Mouse (Mus musculus): Measurements from ENCODE around the gene Rbm33. TPM values are rescaled to one million over a fixed set of nuclear protein-coding genes. Genes with fewer than 3 reads are reported as not detected.

Gene Rbm33
- polyA plus RNA-seq, 1 experiment = 33.3 TPM

DNA sequence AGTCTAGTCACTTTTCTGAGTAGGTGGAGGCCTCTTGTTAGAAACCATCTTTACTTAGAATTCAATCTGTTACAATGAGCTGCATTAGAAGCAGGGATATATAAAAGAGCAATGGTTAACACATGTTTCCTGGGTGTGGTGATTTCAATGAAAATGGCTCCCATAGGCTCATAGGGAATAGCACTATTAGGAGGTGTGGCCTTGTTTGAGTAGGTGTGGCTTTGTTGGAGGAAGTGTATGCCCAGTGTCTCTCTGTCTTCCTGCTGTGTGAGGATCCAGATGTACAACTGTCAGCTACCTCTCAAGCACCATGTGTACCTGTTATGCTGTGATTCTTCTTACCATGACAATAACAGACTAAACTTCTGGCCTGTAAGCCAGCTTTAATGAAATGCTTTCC is 12.4 kb upstream of the Rbm33 start:
- TF ChIP-seq POLR2A (IDR thresholded peaks at IDR 0.05; ENCODE audit: low read depth, low read length) = no peak
- TF ChIP-seq CTCF (IDR thresholded peaks at IDR 0.05; ENCODE audit: extremely low read depth, insufficient read depth, insufficient read length, insufficient replicate concordance) = no peak
- no peaks in the 10 kb centered on the region for H3K36me3 ChIP-seq (ENCODE audit: control insufficient read depth, insufficient read depth, low read length)
- no peak overlapping the region for H3K27ac ChIP-seq (ENCODE audit: insufficient read depth, low read length)
- DNase-seq (ENCODE audit: low read depth in 1 of 2, low spot score in 2 of 2) = no peak
- H3K27me3 ChIP-seq (ENCODE audit: control insufficient read depth, insufficient read depth, low read length) = no peaks in the 10 kb centered on the region
- H3K4me3 ChIP-seq (ENCODE audit: extremely low read depth, insufficient read depth, insufficient read length) = no peak overlapping the region
- H3K4me1 ChIP-seq (ENCODE audit: control insufficient read depth, insufficient read depth, insufficient read length) = no peaks in the 10 kb centered on the region

DNA sequence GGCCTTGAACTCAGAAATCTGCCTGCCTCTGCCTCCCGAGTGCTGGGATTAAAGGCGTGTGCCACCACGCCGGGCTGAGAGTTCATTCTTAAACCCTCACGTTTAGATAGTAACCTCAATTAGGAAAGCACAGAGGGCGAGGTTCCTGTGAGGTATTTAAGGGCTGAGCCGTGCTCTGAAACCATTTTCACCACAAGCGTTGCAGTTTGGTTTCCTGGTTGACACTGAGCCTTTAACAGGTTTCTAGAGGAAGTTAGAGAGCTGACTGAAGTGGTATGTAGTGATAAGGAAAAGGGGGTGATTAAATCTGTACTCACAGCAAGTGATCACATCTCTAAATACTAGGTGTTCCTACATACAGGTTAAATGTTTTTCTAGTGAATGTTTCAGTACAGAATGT is 1.4 kb upstream of the Rbm33 start:
- Histone ChIP-seq H3K36me3 (ENCODE audit: control insufficient read depth, insufficient read depth, low read length) (no peaks in the 10 kb centered on the region), H3K27me3 (ENCODE audit: control insufficient read depth, insufficient read depth, low read length) (no peaks in the 10 kb centered on the region), H3K27ac (ENCODE audit: insufficient read depth, low read length) (peak overlapping the region; percentile 82), H3K4me1 (ENCODE audit: control insufficient read depth, insufficient read depth, insufficient read length) (peaks cover 8% of the 10 kb centered on the region), H3K4me3 (ENCODE audit: extremely low read depth, insufficient read depth, insufficient read length) (no peak overlapping the region; the same call in 1 of the 2 replicates)
- TF ChIP-seq POLR2A (IDR thresholded peaks at IDR 0.05; ENCODE audit: low read depth, low read length) (no peak), CTCF (IDR thresholded peaks at IDR 0.05; ENCODE audit: extremely low read depth, insufficient read depth, insufficient read length, insufficient replicate concordance) (no peak)
- peak; percentile 39 to 77 for DNase-seq (ENCODE audit: low read depth in 1 of 2, low spot score in 2 of 2)
- WGBS = 3% methylated on average over 8 of the region's 8 CpGs

DNA sequence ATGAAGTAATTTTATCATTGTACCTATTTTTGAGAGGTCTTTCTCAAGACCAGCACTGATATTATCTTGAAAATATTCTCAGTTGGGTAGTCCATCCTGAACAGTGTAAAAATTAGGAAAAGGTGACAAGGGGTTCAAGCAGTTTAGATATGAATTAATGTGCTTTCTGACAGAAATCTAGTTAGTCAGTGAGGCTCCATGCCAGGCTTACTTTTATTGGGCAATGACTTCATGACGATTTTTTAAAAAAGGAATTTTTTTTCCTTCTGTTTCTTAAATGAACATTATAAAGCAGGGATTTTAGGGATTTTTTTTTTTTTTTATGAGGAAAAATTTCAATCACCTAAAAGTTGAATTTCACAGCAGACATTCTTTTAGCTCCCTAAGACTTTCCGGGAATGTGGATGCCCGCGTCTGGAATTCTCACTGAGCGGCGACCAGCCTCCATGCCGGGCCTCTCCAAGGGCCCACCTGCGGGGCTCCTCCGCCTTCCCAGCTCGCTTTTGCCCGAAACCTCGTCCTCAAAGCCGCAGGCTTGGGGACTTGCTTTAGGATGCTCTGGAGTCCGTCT is 685 bp upstream of the Rbm33 start:
- peak overlapping the region; percentile 98 for H3K27ac ChIP-seq (ENCODE audit: insufficient read depth, low read length)
- TF ChIP-seq POLR2A (IDR thresholded peaks at IDR 0.05; ENCODE audit: low read depth, low read length) = no peak
- no peak for TF ChIP-seq CTCF (IDR thresholded peaks at IDR 0.05; ENCODE audit: extremely low read depth, insufficient read depth, insufficient read length, insufficient replicate concordance)
- H3K4me1 ChIP-seq (ENCODE audit: control insufficient read depth, insufficient read depth, insufficient read length) = peaks cover 9% of the 10 kb centered on the region
- H3K36me3 ChIP-seq (ENCODE audit: control insufficient read depth, insufficient read depth, low read length) = no peaks in the 10 kb centered on the region
- no peak for DNase-seq (ENCODE audit: low read depth in 1 of 2, low spot score in 2 of 2)
- no peaks in the 10 kb centered on the region for H3K27me3 ChIP-seq (ENCODE audit: control insufficient read depth, insufficient read depth, low read length)
- under 1% methylated on average over 14 of the region's 14 CpGs for WGBS
- H3K4me3 ChIP-seq (ENCODE audit: extremely low read depth, insufficient read depth, insufficient read length) = peak overlapping the region; percentile 73

DNA sequence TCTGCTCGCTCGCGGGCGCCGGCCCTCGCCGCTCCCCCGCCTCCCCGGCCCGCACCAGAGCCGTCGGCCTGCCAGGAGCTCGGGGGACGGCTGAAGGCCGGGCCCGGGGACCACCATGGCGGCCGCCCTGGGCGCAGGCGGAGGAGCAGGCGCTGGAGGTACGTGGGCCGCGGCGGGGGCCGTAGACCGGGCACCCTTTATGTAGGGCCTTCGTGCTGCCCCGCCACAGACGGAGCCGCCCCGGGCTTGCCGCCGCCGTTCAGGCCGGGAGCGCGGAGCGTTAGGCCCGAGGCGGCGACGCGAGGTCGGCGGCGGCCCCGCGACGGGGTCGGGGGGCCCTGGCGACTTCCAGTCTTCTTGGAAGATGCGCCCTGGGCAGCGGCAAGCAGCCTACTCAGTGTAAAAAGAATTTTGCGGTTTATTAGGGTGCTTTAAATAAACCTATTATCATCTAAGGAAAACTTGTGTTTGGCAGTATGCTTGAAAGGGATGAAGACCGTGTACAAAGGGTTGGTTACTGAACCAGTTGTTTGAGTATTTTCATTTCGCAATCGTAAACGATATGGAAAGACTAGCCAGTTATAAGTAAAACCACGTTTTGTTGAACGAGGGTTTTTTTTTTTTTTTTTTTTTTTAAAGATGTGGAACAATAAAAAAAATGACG is 464 bp downstream of the Rbm33 start:
- peaks cover 9% of the 10 kb centered on the region for H3K4me1 ChIP-seq (ENCODE audit: control insufficient read depth, insufficient read depth, insufficient read length)
- DNase-seq (ENCODE audit: low read depth in 1 of 2, low spot score in 2 of 2) = no peak
- WGBS = under 1% methylated on average over 60 of the region's 62 CpGs
- H3K4me3 ChIP-seq (ENCODE audit: extremely low read depth, insufficient read depth, insufficient read length) = peak overlapping the region; percentile 73
- no peaks in the 10 kb centered on the region for H3K27me3 ChIP-seq (ENCODE audit: control insufficient read depth, insufficient read depth, low read length)
- no peak for TF ChIP-seq POLR2A (IDR thresholded peaks at IDR 0.05; ENCODE audit: low read depth, low read length)
- TF ChIP-seq CTCF (IDR thresholded peaks at IDR 0.05; ENCODE audit: extremely low read depth, insufficient read depth, insufficient read length, insufficient replicate concordance) = no peak
- H3K36me3 ChIP-seq (ENCODE audit: control insufficient read depth, insufficient read depth, low read length) = no peaks in the 10 kb centered on the region
- peak overlapping the region; percentile 98 for H3K27ac ChIP-seq (ENCODE audit: insufficient read depth, low read length)

DNA sequence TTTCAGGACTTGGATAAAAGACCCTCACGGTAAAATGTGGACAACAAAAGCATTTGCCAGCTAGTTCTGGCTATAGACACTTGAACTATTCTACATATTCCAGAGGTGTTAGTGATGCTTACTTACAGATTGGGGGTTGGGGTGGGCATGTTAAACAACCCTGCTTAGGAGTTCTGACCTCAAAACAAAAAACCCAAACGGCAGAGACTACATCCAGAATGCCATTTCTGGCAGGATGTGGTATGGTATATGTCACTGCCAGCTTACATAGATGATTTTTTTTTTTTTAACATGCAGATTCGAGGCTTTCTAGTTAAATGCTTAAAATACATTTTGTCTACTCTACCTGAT is 971 bp downstream of the Rbm33 start:
- DNase-seq (ENCODE audit: low read depth in 1 of 2, low spot score in 2 of 2) = peak in 1 of 2 experiments; percentile 55
- peak overlapping the region; percentile 34 for H3K4me3 ChIP-seq (ENCODE audit: extremely low read depth, insufficient read depth, insufficient read length)
- WGBS = 1% methylated on average over 3 of the region's 3 CpGs

DNA sequence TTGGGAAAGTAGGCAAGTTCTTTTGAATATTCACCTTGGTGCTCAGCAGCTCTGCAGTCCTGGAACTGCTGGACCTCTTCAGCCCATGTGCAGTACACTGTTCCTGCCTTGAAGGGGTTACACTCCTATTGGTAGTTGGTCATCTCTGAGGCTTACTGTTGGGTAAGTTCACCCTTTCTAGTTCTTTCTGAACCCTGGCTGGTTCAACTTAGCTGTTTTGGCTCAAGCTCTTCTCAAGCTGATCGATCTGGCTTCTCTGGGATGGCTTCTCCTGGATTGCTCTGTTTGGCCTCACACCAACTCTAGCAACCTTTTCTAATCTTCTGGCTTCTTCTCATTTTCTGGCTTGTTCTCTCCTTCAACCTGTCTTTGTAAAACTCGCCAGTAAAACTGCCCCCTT is 1.8 kb downstream of the Rbm33 start:
- H3K4me3 ChIP-seq (ENCODE audit: extremely low read depth, insufficient read depth, insufficient read length) = no peak overlapping the region
- no peak for DNase-seq (ENCODE audit: low read depth in 1 of 2, low spot score in 2 of 2)
- no peaks in the 10 kb centered on the region for H3K36me3 ChIP-seq (ENCODE audit: control insufficient read depth, insufficient read depth, low read length)
- peaks cover 9% of the 10 kb centered on the region for H3K4me1 ChIP-seq (ENCODE audit: control insufficient read depth, insufficient read depth, insufficient read length)
- WGBS = 75% methylated on average over 2 of the region's 2 CpGs
- TF ChIP-seq POLR2A (IDR thresholded peaks at IDR 0.05; ENCODE audit: low read depth, low read length) (no peak), CTCF (IDR thresholded peaks at IDR 0.05; ENCODE audit: extremely low read depth, insufficient read depth, insufficient read length, insufficient replicate concordance) (no peak)
- H3K27me3 ChIP-seq (ENCODE audit: control insufficient read depth, insufficient read depth, low read length) = no peaks in the 10 kb centered on the region
- no peak overlapping the region for H3K27ac ChIP-seq (ENCODE audit: insufficient read depth, low read length)

More for the DNA sequence above, 971 bp downstream of the Rbm33 start:
- H3K27ac ChIP-seq (ENCODE audit: insufficient read depth, low read length) = no peak overlapping the region
- H3K27me3 ChIP-seq (ENCODE audit: control insufficient read depth, insufficient read depth, low read length) = no peaks in the 10 kb centered on the region
- no peaks in the 10 kb centered on the region for H3K36me3 ChIP-seq (ENCODE audit: control insufficient read depth, insufficient read depth, low read length)
- no peak for TF ChIP-seq CTCF (IDR thresholded peaks at IDR 0.05; ENCODE audit: extremely low read depth, insufficient read depth, insufficient read length, insufficient replicate concordance)
- TF ChIP-seq POLR2A (IDR thresholded peaks at IDR 0.05; ENCODE audit: low read depth, low read length) = no peak
- H3K4me1 ChIP-seq (ENCODE audit: control insufficient read depth, insufficient read depth, insufficient read length) = peaks cover 9% of the 10 kb centered on the region

DNA sequence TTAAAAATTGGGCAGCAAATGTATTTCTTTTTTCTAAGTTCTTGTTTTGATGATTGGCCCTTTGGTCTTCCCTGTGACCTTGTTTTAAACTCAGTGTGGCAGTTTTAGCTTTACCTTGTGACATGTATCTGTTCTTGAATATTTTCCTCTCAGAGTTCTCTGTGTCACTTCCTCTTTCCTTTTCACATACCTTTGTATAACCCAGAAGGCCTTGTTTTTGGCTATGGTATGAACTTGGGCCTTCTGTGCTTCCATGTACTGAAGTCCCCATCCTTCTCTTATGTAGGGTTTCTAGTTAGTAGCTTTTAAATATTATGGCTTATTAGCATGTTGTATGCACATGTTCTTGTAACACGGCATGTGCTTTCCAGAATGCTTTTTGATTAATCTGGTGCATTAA is 4.8 kb downstream of the Rbm33 start:
- 85% methylated on average over 1 of the region's 1 CpGs for WGBS
- Histone ChIP-seq H3K36me3 (ENCODE audit: control insufficient read depth, insufficient read depth, low read length) (no peaks in the 10 kb centered on the region), H3K4me3 (ENCODE audit: extremely low read depth, insufficient read depth, insufficient read length) (no peak overlapping the region), H3K4me1 (ENCODE audit: control insufficient read depth, insufficient read depth, insufficient read length) (peaks cover 19% of the 10 kb centered on the region), H3K27ac (ENCODE audit: insufficient read depth, low read length) (no peak overlapping the region), H3K27me3 (ENCODE audit: control insufficient read depth, insufficient read depth, low read length) (no peaks in the 10 kb centered on the region)
- peak in 1 of 2 experiments; percentile 68 for DNase-seq (ENCODE audit: low read depth in 1 of 2, low spot score in 2 of 2)
- no peak for TF ChIP-seq CTCF (IDR thresholded peaks at IDR 0.05; ENCODE audit: extremely low read depth, insufficient read depth, insufficient read length, insufficient replicate concordance)
- no peak for TF ChIP-seq POLR2A (IDR thresholded peaks at IDR 0.05; ENCODE audit: low read depth, low read length)

Measured in spleen, adult 2 months (tissue).